8 mouse cellular contexts compared by ENCODE assay signal in genomic region chr17:42985837-42986589, GRCm38 (mm10). TPM values are rescaled to one million over a fixed set of nuclear protein-coding genes. Genes with fewer than 3 reads are reported as not detected.
A peak's percentile ranks its signal among the peaks of the same experiment; 100 is the strongest.
DNase-seq lines count a peak whose midpoint lies in the region; ATAC-seq and TF ChIP-seq lines count a peak whose summit lies in the region.

No protein-coding gene starts in this region.

- peak; percentile 31; the same call in 1 of the 2 replicates for TF ChIP-seq CTCF in forebrain, postnatal 0 days (IDR thresholded peaks at IDR 0.05; ENCODE audit: low read depth)

- ATAC-seq in forebrain, postnatal 0 days = no peak
- ATAC-seq in forebrain, embryonic 16.5 days = no peak

- DNase-seq in forebrain, postnatal 0 days = no peak
- DNase-seq in spleen, postnatal 10 days (ENCODE audit: low spot score in 2 of 2) = peak; percentile 11 to 59
- no peak for DNase-seq in spleen, adult 12 weeks (ENCODE audit: low spot score)
- peak; percentile 49 for DNase-seq in kidney, postnatal 10 days
- DNase-seq in thymus, postnatal 4 days = peak; percentile 74
- no peak for DNase-seq in heart, adult 8-10 months (ENCODE audit: low spot score)
- DNase-seq in gastrocnemius, adult 8-10 months (ENCODE audit: low spot score in 2 of 2) = no peak

- no peaks in the 10 kb centered on the region for H3K9me3 ChIP-seq in forebrain, postnatal 0 days (ENCODE audit: low read length)
- no peaks in the 10 kb centered on the region for H3K9me3 ChIP-seq in forebrain, embryonic 16.5 days (ENCODE audit: control insufficient read depth, low read length)

- H3K4me3 ChIP-seq in forebrain, postnatal 0 days (ENCODE audit: low read depth, low read length) = no peak overlapping the region
- no peak overlapping the region for H3K4me3 ChIP-seq in forebrain, embryonic 16.5 days (replicated peaks; ENCODE audit: low read length)

- no peak overlapping the region for H3K4me2 ChIP-seq in forebrain, postnatal 0 days (ENCODE audit: low read depth)
- no peak overlapping the region for H3K4me2 ChIP-seq in forebrain, embryonic 16.5 days (ENCODE audit: low read length)

- H3K27me3 ChIP-seq in forebrain, postnatal 0 days (ENCODE audit: insufficient read depth, low read length) = no peaks in the 10 kb centered on the region
- no peaks in the 10 kb centered on the region for H3K27me3 ChIP-seq in forebrain, embryonic 16.5 days (replicated peaks; ENCODE audit: control insufficient read depth, insufficient read depth, low read length)

- no peak overlapping the region for H3K27ac ChIP-seq in forebrain, postnatal 0 days (ENCODE audit: low read depth, low read length)
- no peak overlapping the region for H3K27ac ChIP-seq in forebrain, embryonic 16.5 days (ENCODE audit: low read length)

- 70% methylated on average over 9 of the region's 9 CpGs for WGBS in forebrain, postnatal 0 days
- 64% methylated on average over 8 of the region's 9 CpGs for WGBS in forebrain, embryonic 16.5 days

- no peaks in the 10 kb centered on the region for H3K4me1 ChIP-seq in forebrain, postnatal 0 days (ENCODE audit: insufficient read depth)
- no peaks in the 10 kb centered on the region for H3K4me1 ChIP-seq in forebrain, embryonic 16.5 days (replicated peaks; ENCODE audit: control insufficient read depth, insufficient read depth, low read length)

- H3K9ac ChIP-seq in forebrain, postnatal 0 days = no peak overlapping the region
- no peak overlapping the region for H3K9ac ChIP-seq in forebrain, embryonic 16.5 days (replicated peaks; ENCODE audit: low read depth, low read length)

- H3K36me3 ChIP-seq in forebrain, postnatal 0 days (ENCODE audit: insufficient read depth) = no peaks in the 10 kb centered on the region
- no peaks in the 10 kb centered on the region for H3K36me3 ChIP-seq in forebrain, embryonic 16.5 days (ENCODE audit: control insufficient read depth, insufficient read depth)

RNA-seq across cellular contexts. Expression of gene Tnfrsf21, which starts 30.3 kb away (rescaled TPM):
- 50.8 and 71.4 TPM in 2 replicates for total RNA-seq in forebrain, postnatal 0 days (2014; rRNA removed)
- 58.9 and 73.7 TPM in 2 replicates for polyA plus RNA-seq in forebrain, postnatal 0 days (2015; fragmentation: Nextera tagmentation; extraction: Ambion mirVana)
- 66.5 and 67.8 TPM in 2 replicates for polyA plus RNA-seq in forebrain, embryonic 16.5 days (2015; fragmentation: Nextera tagmentation; extraction: Ambion mirVana)
- total RNA-seq in heart, adult 8-10 months (2022) = 10 to 100 TPM in 2 of 4 experiments, 1 to 10 TPM in 2; 7.1 to 13.9 (median 10.4) TPM
- total RNA-seq in gastrocnemius, adult 8-10 months (2022) = 10 to 100 TPM; 16.6 to 23.3 (median 17.0) TPM

Comparison
In these comparisons a context has a peak if more than half of its experiments do, and no peak if none do; other contexts are left out.
1. DNase-seq: peak in spleen, postnatal 10 days (2 of 2), kidney, postnatal 10 days (single experiment) and thymus, postnatal 4 days (single experiment); none in forebrain, postnatal 0 days (single experiment), spleen, adult 12 weeks (single experiment), heart, adult 8-10 months (single experiment) and gastrocnemius, adult 8-10 months (0 of 2).